Mouse (Mus musculus) midbrain, embryonic 10.5 days (tissue): ENCODE results near the gene Srrm1. TPM values are rescaled to one million over a fixed set of nuclear protein-coding genes. Genes with fewer than 3 reads are reported as not detected.

Source experiments
- DNase-seq: peaks from one replicate; pipeline ENCODE4 v3.0.0-alpha.2; 2017; ENCODE audit warnings: low spot score
- H3K27ac ChIP-seq: fragments of 300-500 bp; sonication (generic); replicated peaks from 2 replicates; pipeline ENCODE4 v1.5.1; 2016; ENCODE audit warnings: mild to moderate bottlenecking
- H3K27me3 ChIP-seq: fragments of 300-500 bp; sonication (generic); 2 replicates; pipeline ENCODE4 v1.6.1; 2016; ENCODE audit warnings: low read depth, mild to moderate bottlenecking; ENCODE audit not compliant: poor library complexity, severe bottlenecking
- H3K36me3 ChIP-seq: fragments of 300-500 bp; sonication (generic); 2 replicates; pipeline ENCODE4 v1.6.1; 2016; ENCODE audit warnings: mild to moderate bottlenecking, moderate library complexity
- H3K4me1 ChIP-seq: fragments of 300-500 bp; sonication (generic); 2 replicates; pipeline ENCODE4 v1.6.1; 2016
- H3K4me3 ChIP-seq: fragments of 300-500 bp; sonication (generic); 2 replicates; pipeline ENCODE4 v1.5.1; 2016; ENCODE audit warnings: mild to moderate bottlenecking, moderate library complexity
- H3K9me3 ChIP-seq: fragments of 300-500 bp; sonication (generic); replicated peaks from 2 replicates; pipeline ENCODE4 v1.6.1; 2016; ENCODE audit warnings: mild to moderate bottlenecking
- WGBS: fragments of 180-500 bp; shearing (Covaris S2); methylation state at CpG from one replicate; pipeline ENCODE4 v1.1.7; 2016; 5-methylcytosine and 5-hydroxymethylcytosine counted together
- polyA plus RNA-seq: library from polyadenylated mRNA; unstranded; fragments of >200 nt; fragmentation: Nextera tagmentation; extraction: Ambion mirVana; gene quantifications from 2 replicates; pipeline ENCODE4 v1.2.1, GENCODE M21; 2016

Gene Srrm1
- polyA plus RNA-seq, 1 experiment from 2014 or later, result 230 TPM

GRCm38 (mm10) chr4:135337376-135337942 is 15.7 kb downstream of the Srrm1 start:
- Histone ChIP-seq H3K9me3 (no peaks in the 10 kb centered on the region), H3K4me1 (no peaks in the 10 kb centered on the region), H3K27me3 (no peaks in the 10 kb centered on the region), H3K4me3 (no peak overlapping the region), H3K27ac (no peak overlapping the region), H3K36me3 (peaks cover 100% of the 10 kb centered on the region)
- WGBS, result 89% methylated on average over 14 of the region's 14 CpGs
- DNase-seq, result no peak

GRCm38 (mm10) chr4:135336023-135336357 is 17.1 kb downstream of the Srrm1 start:
- no peak overlapping the region for H3K27ac ChIP-seq
- no peak overlapping the region for H3K4me3 ChIP-seq
- H3K4me1 ChIP-seq, result no peaks in the 10 kb centered on the region
- no peak for DNase-seq
- H3K36me3 ChIP-seq, result peaks cover 100% of the 10 kb centered on the region
- WGBS, result 94% methylated on average over 3 of the region's 3 CpGs
- H3K9me3 ChIP-seq, result no peaks in the 10 kb centered on the region
- H3K27me3 ChIP-seq, result no peaks in the 10 kb centered on the region

- no peaks in the 10 kb centered on the region for H3K4me1 ChIP-seq
- no peaks in the 10 kb centered on the region for H3K27me3 ChIP-seq
- no peak overlapping the region for H3K4me3 ChIP-seq
- H3K36me3 ChIP-seq, result peaks cover 100% of the 10 kb centered on the region
- no peak overlapping the region for H3K27ac ChIP-seq
- 95% methylated on average over 9 of the region's 9 CpGs for WGBS
- no peaks in the 10 kb centered on the region for H3K9me3 ChIP-seq
- no peak for DNase-seq
Observed at GRCm38 (mm10) chr4:135335327-135336022, 17.6 kb downstream of the Srrm1 start.

- DNase-seq, result no peak
- Histone ChIP-seq H3K27ac (no peak overlapping the region), H3K27me3 (no peaks in the 10 kb centered on the region), H3K4me3 (no peak overlapping the region), H3K9me3 (no peaks in the 10 kb centered on the region), H3K4me1 (no peaks in the 10 kb centered on the region), H3K36me3 (peaks cover 100% of the 10 kb centered on the region)
- WGBS, result 97% methylated on average over 3 of the region's 3 CpGs
Observed at GRCm38 (mm10) chr4:135326469-135326868, 26.7 kb downstream of the Srrm1 start.

GRCm38 (mm10) chr4:135326046-135326445 is 27.1 kb downstream of the Srrm1 start:
- no peak for DNase-seq
- Histone ChIP-seq H3K9me3 (no peaks in the 10 kb centered on the region), H3K36me3 (peaks cover 100% of the 10 kb centered on the region), H3K4me1 (no peaks in the 10 kb centered on the region), H3K4me3 (no peak overlapping the region), H3K27ac (no peak overlapping the region), H3K27me3 (no peaks in the 10 kb centered on the region)

GRCm38 (mm10) chr4:135323021-135323420 is 30.1 kb downstream of the Srrm1 start:
- 94% methylated on average over 8 of the region's 8 CpGs for WGBS
- Histone ChIP-seq H3K9me3 (no peaks in the 10 kb centered on the region), H3K4me3 (no peak overlapping the region), H3K4me1 (no peaks in the 10 kb centered on the region), H3K36me3 (peaks cover 100% of the 10 kb centered on the region), H3K27me3 (no peaks in the 10 kb centered on the region), H3K27ac (no peak overlapping the region)
- DNase-seq, result no peak

- Histone ChIP-seq H3K4me3 (no peak overlapping the region), H3K27ac (no peak overlapping the region), H3K36me3 (peaks cover 89% of the 10 kb centered on the region), H3K4me1 (0 out of 2 replicates have a peak, but pooled peaks cover 3% of the 10 kb centered on the region), H3K9me3 (peaks cover 6% of the 10 kb centered on the region; the same call in 1 of the 2 replicates), H3K27me3 (no peaks in the 10 kb centered on the region)
- 19% methylated on average over 2 of the region's 2 CpGs for WGBS
- peak; percentile 76 for DNase-seq
Observed at GRCm38 (mm10) chr4:135317966-135318365, 35.2 kb downstream of the Srrm1 start.

GRCm38 (mm10) chr4:135317539-135317938 is 35.6 kb downstream of the Srrm1 start:
- DNase-seq, result no peak
- peaks cover 6% of the 10 kb centered on the region; the same call in 1 of the 2 replicates for H3K9me3 ChIP-seq
- H3K27me3 ChIP-seq, result no peaks in the 10 kb centered on the region
- H3K4me1 ChIP-seq, result 0 out of 2 replicates have a peak, but pooled peaks cover 7% of the 10 kb centered on the region
- peaks cover 85% of the 10 kb centered on the region for H3K36me3 ChIP-seq
- WGBS, result 94% methylated on average over 4 of the region's 4 CpGs
- no peak overlapping the region for H3K4me3 ChIP-seq
- H3K27ac ChIP-seq, result no peak overlapping the region

- DNase-seq, result no peak
- Histone ChIP-seq H3K9me3 (peaks cover 6% of the 10 kb centered on the region; the same call in 1 of the 2 replicates), H3K27ac (no peak overlapping the region), H3K4me1 (0 out of 2 replicates have a peak, but pooled peaks cover 9% of the 10 kb centered on the region), H3K4me3 (no peak overlapping the region), H3K36me3 (peaks cover 62% of the 10 kb centered on the region), H3K27me3 (no peaks in the 10 kb centered on the region)
- WGBS, result 95% methylated on average over 9 of the region's 9 CpGs
Observed at GRCm38 (mm10) chr4:135315287-135315686, 37.8 kb downstream of the Srrm1 start.

GRCm38 (mm10) chr4:135314419-135314832 is 38.7 kb downstream of the Srrm1 start:
- H3K27ac ChIP-seq, result no peak overlapping the region
- H3K4me3 ChIP-seq, result no peak overlapping the region
- H3K9me3 ChIP-seq, result peaks cover 6% of the 10 kb centered on the region; the same call in 1 of the 2 replicates
- no peaks in the 10 kb centered on the region for H3K27me3 ChIP-seq
- H3K36me3 ChIP-seq, result peaks cover 54% of the 10 kb centered on the region
- 90% methylated on average over 11 of the region's 11 CpGs for WGBS
- DNase-seq, result no peak
- H3K4me1 ChIP-seq, result peaks cover 11% of the 10 kb centered on the region; the same call in 1 of the 2 replicates

GRCm38 (mm10) chr4:135313761-135314241 is 39.3 kb downstream of the Srrm1 start:
- no peak for DNase-seq
- H3K27ac ChIP-seq, result no peak overlapping the region
- H3K4me3 ChIP-seq, result no peak overlapping the region

GRCm38 (mm10) chr4:135313111-135313691 is 39.9 kb downstream of the Srrm1 start:
- no peak for DNase-seq
- H3K27me3 ChIP-seq, result no peaks in the 10 kb centered on the region
- 78% methylated on average over 17 of the region's 17 CpGs for WGBS
- peaks cover 41% of the 10 kb centered on the region for H3K36me3 ChIP-seq
- H3K4me1 ChIP-seq, result peaks cover 15% of the 10 kb centered on the region; the same call in 1 of the 2 replicates
- H3K27ac ChIP-seq, result no peak overlapping the region
- H3K4me3 ChIP-seq, result no peak overlapping the region
- peaks cover 6% of the 10 kb centered on the region; the same call in 1 of the 2 replicates for H3K9me3 ChIP-seq

More at GRCm38 (mm10) chr4:135313761-135314241, 39.3 kb downstream of the Srrm1 start:
- Histone ChIP-seq H3K4me1 (peaks cover 15% of the 10 kb centered on the region; the same call in 1 of the 2 replicates), H3K36me3 (peaks cover 47% of the 10 kb centered on the region), H3K9me3 (peaks cover 6% of the 10 kb centered on the region; the same call in 1 of the 2 replicates), H3K27me3 (no peaks in the 10 kb centered on the region)
- WGBS, result 73% methylated on average over 9 of the region's 9 CpGs

- 65% methylated on average over 4 of the region's 4 CpGs for WGBS
- no peak overlapping the region for H3K27ac ChIP-seq
Observed at GRCm38 (mm10) chr4:135312706-135313105, 40.4 kb downstream of the Srrm1 start.

More at GRCm38 (mm10) chr4:135312706-135313105, 40.4 kb downstream of the Srrm1 start:
- DNase-seq, result no peak
- Histone ChIP-seq H3K4me1 (peaks cover 15% of the 10 kb centered on the region; the same call in 1 of the 2 replicates), H3K27me3 (no peaks in the 10 kb centered on the region), H3K36me3 (peaks cover 36% of the 10 kb centered on the region), H3K9me3 (peaks cover 6% of the 10 kb centered on the region; the same call in 1 of the 2 replicates), H3K4me3 (no peak overlapping the region)
